Mouse (Mus musculus) MEL (cell line): ENCODE results near the gene Nrip2.

Source experiments
- CTCF ChIP-seq, 3 experiments: IDR thresholded peaks in 2 of 3; conservative IDR thresholded peaks in 1 of 3; 2 replicates each; pipeline ENCODE4 v1.5.1; 2011 to 2012; ENCODE audit warnings: low read length in 3 of 3, low read depth in 2 of 3, mild to moderate bottlenecking in 2 of 3, improper control_type of control experiment in 1 of 3, inconsistent platforms in 1 of 3, mixed read lengths in 1 of 3, moderate library complexity in 1 of 3; ENCODE audit not compliant: control insufficient read depth in 1 of 3, insufficient read depth in 1 of 3, poor library complexity in 1 of 3, severe bottlenecking in 1 of 3
- E2F4 ChIP-seq: IDR thresholded peaks from 2 replicates; pipeline ENCODE4 v1.6.1; 2011; ENCODE audit warnings: low read depth, low read length, improper control_type of control experiment, borderline replicate concordance
- EP300 ChIP-seq, 2 experiments: IDR thresholded peaks; 2 replicates each; pipeline ENCODE4 v1.6.1; 2011; ENCODE audit warnings: improper control_type of control experiment in 2 of 2, low read length in 2 of 2, low read depth in 1 of 2, mild to moderate bottlenecking in 1 of 2
- GATA1 ChIP-seq: IDR thresholded peaks from 2 replicates; pipeline ENCODE4 v1.6.1; 2011; ENCODE audit warnings: low read depth, low read length, improper control_type of control experiment
- MAFK ChIP-seq: IDR thresholded peaks from 2 replicates; pipeline ENCODE4 v1.6.1; 2011; ENCODE audit warnings: low read depth, mild to moderate bottlenecking, low read length, improper control_type of control experiment, borderline replicate concordance
- MXI1 ChIP-seq: IDR thresholded peaks from 2 replicates; pipeline ENCODE4 v1.6.1; 2011; ENCODE audit warnings: mild to moderate bottlenecking, low read depth, low read length, improper control_type of control experiment
- MYB ChIP-seq: IDR thresholded peaks from 2 replicates; pipeline ENCODE4 v1.6.1; 2011; ENCODE audit warnings: mild to moderate bottlenecking, low read depth, low read length, improper control_type of control experiment
- MYC ChIP-seq: IDR thresholded peaks from 2 replicates; pipeline ENCODE4 v1.6.1; 2011; ENCODE audit warnings: low read depth, mild to moderate bottlenecking, low read length, improper control_type of control experiment, moderate library complexity
- NRF1 ChIP-seq: IDR thresholded peaks from 2 replicates; pipeline ENCODE4 v1.6.1; 2014; ENCODE audit warnings: low read depth, mild to moderate bottlenecking, inconsistent platforms, low read length, improper control_type of control experiment, moderate library complexity; ENCODE audit not compliant: poor library complexity, insufficient read depth, severe bottlenecking
- POLR2A ChIP-seq, 2 experiments: IDR thresholded peaks; 2 replicates each; pipeline ENCODE4 v1.6.1; 2011 to 2012; ENCODE audit warnings: low read length in 2 of 2, mild to moderate bottlenecking in 2 of 2, control low read depth in 1 of 2, improper control_type of control experiment in 1 of 2, low read depth in 1 of 2, moderate library complexity in 1 of 2; ENCODE audit not compliant: control insufficient read depth in 1 of 2, insufficient read depth in 1 of 2, poor library complexity in 1 of 2
- POLR2AphosphoS2 ChIP-seq: IDR thresholded peaks from 2 replicates; pipeline ENCODE4 v1.6.1; 2011; ENCODE audit warnings: low read length, improper control_type of control experiment
- TAL1 ChIP-seq: IDR thresholded peaks from 2 replicates; pipeline ENCODE4 v1.6.1; 2012; ENCODE audit warnings: mild to moderate bottlenecking, inconsistent platforms, low read length, moderate library complexity, mixed read lengths
- ZC3H11A ChIP-seq: IDR thresholded peaks from 2 replicates; pipeline ENCODE4 v1.6.1; 2012; ENCODE audit warnings: low read depth, mild to moderate bottlenecking, inconsistent platforms, low read length, improper control_type of control experiment
- ZMIZ1 ChIP-seq: IDR thresholded peaks from 2 replicates; pipeline ENCODE4 v1.6.1; 2012; ENCODE audit warnings: low read depth, mild to moderate bottlenecking, inconsistent platforms, low read length, improper control_type of control experiment, moderate library complexity

DNA sequence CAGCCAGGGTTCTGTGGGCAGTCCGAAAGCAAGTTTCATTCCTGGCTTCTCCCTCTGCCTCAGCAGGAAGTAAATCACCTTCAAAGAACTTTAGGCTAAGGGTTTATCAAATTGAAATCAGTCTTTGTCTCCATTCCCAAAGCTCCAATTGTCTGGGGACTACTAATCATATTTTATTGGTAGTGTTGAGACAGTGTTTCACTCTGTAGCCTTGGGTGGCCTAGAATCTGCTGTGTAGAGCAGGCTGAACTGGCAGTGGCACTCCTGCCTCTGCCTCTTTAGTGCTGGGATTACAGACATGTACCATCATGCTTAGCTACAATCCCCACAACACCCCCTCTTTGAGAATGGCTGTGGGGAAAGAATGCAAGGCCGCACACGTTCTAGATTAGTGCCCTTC, 22.4 kb downstream of the Nrip2 start:
- TF ChIP-seq CTCF (IDR thresholded peaks at IDR 0.05 in 2 of 3, conservative IDR thresholded peaks at IDR 0.05 in 1 of 3; ENCODE audit: control insufficient read depth in 1 of 3, insufficient read depth in 1 of 3, low read depth in 2 of 3, low read length in 3 of 3, poor library complexity in 1 of 3, severe bottlenecking in 1 of 3) (no peak), ZMIZ1 (no peak), MYB (no peak), ZC3H11A (no peak), MYC (no peak), GATA1 (no peak), NRF1 (no peak), MAFK (no peak), POLR2AphosphoS2 (no peak), MXI1 (no peak), E2F4 (no peak), TAL1 (no peak), EP300 (IDR thresholded peaks at IDR 0.05; ENCODE audit: low read depth in 1 of 2, low read length in 2 of 2) (no peak), POLR2A (IDR thresholded peaks at IDR 0.05; ENCODE audit: control insufficient read depth in 1 of 2, insufficient read depth in 1 of 2, low read depth in 1 of 2, low read length in 2 of 2, poor library complexity in 1 of 2) (no peak)
